Mouse (Mus musculus): ENCODE data around the gene Ssu72. TPM values are rescaled to one million over a fixed set of nuclear protein-coding genes. Genes with fewer than 3 reads are reported as not detected.
A peak's percentile ranks its signal among the peaks of the same experiment; 100 is the strongest.
"Not testable (repeated sequence)": the region's sequence is repeated elsewhere in the genome, so short reads cannot be mapped to it uniquely, and the experiment has no call there.

The Ssu72 gene
- total RNA-seq, 2 experiments from 2014 or later: 50.8 to 51.4 TPM

- DNase-seq: no peak
These were observed 4.2 kb upstream of the Ssu72 start for GRCm38 (mm10) chr4:155700425-155700824.

GRCm38 (mm10) chr4:155703425-155703929 is 1.1 kb upstream of the Ssu72 start:
- DNase-seq: no peak

- no peak for DNase-seq
These were observed 961 bp downstream of the Ssu72 start for GRCm38 (mm10) chr4:155705592-155705929.

- no peak for DNase-seq
These were observed 4.0 kb downstream of the Ssu72 start for GRCm38 (mm10) chr4:155708582-155708981.

- no peak for DNase-seq
These were observed 4.4 kb downstream of the Ssu72 start for GRCm38 (mm10) chr4:155708988-155709387.

GRCm38 (mm10) chr4:155710521-155711252 is 6.1 kb downstream of the Ssu72 start:
- DNase-seq: no peak

GRCm38 (mm10) chr4:155721668-155722083 is 17.1 kb downstream of the Ssu72 start:
- DNase-seq: no peak

GRCm38 (mm10) chr4:155727993-155728392 is 23.4 kb downstream of the Ssu72 start:
- no peak for DNase-seq

- no peak for DNase-seq
These were observed 28.7 kb downstream of the Ssu72 start for GRCm38 (mm10) chr4:155733267-155733666.

GRCm38 (mm10) chr4:155734350-155734941 is 29.8 kb downstream of the Ssu72 start, which contains the start of gene Tmem240:
Tmem240 (plus strand) TSS chr4:155734800.
- DNase-seq: peak; percentile 81

- peak; percentile 44 for DNase-seq
These were observed 30.5 kb downstream of the Ssu72 start for GRCm38 (mm10) chr4:155734951-155735702.

- no peak for DNase-seq
These were observed 31.2 kb downstream of the Ssu72 start for GRCm38 (mm10) chr4:155735788-155736187.

- no peak for DNase-seq
These were observed 31.8 kb downstream of the Ssu72 start for GRCm38 (mm10) chr4:155736421-155736820.

- no peak for DNase-seq
These were observed 33.7 kb downstream of the Ssu72 start for GRCm38 (mm10) chr4:155738262-155738661.

GRCm38 (mm10) chr4:155739152-155739551 is 34.6 kb downstream of the Ssu72 start:
- DNase-seq: no peak

- DNase-seq: no peak
These were observed 35.4 kb downstream of the Ssu72 start for GRCm38 (mm10) chr4:155739741-155740636.

- DNase-seq: not testable (repeated sequence)
These were observed 36.1 kb downstream of the Ssu72 start for GRCm38 (mm10) chr4:155740681-155741080.

GRCm38 (mm10) chr4:155742684-155743083 is 38.1 kb downstream of the Ssu72 start:
- DNase-seq: no peak

- no peak for DNase-seq
These were observed 39.9 kb downstream of the Ssu72 start for GRCm38 (mm10) chr4:155744474-155744873.

GRCm38 (mm10) chr4:155745136-155745535 is 40.5 kb downstream of the Ssu72 start:
- no peak for DNase-seq

GRCm38 (mm10) chr4:155746036-155746548 is 41.5 kb downstream of the Ssu72 start:
- DNase-seq: no peak

Measured in gastrocnemius, postnatal 10 days (tissue).